Mouse (Mus musculus) myocyte (in vitro differentiated cells): ENCODE results near the gene Caskin1. TPM values are rescaled to one million over a fixed set of nuclear protein-coding genes. Genes with fewer than 3 reads are reported as not detected.

Experiments
- H3K27me3 ChIP-seq: one replicate; pipeline ENCODE4 v1.6.1; 2011; ENCODE audit not compliant: control insufficient read depth, insufficient read depth, insufficient read length
- H3K36me3 ChIP-seq: one replicate; pipeline ENCODE4 v1.6.1; 2011; ENCODE audit not compliant: control insufficient read depth, insufficient read depth
- H3K4me2 ChIP-seq: one replicate; pipeline ENCODE4 v1.6.1; 2011; ENCODE audit warnings: low read depth, control low read depth
- H3K4me3 ChIP-seq: one replicate; pipeline ENCODE4 v1.5.1; 2011; ENCODE audit warnings: mild to moderate bottlenecking, control low read depth, moderate library complexity
- H3K79me2 ChIP-seq: one replicate; pipeline ENCODE4 v1.6.1; 2011; ENCODE audit not compliant: control insufficient read depth, insufficient read depth
- H3ac ChIP-seq: one replicate; pipeline ENCODE4 v1.6.1; 2011; ENCODE audit not compliant: control insufficient read depth, insufficient read length
- CEBPB ChIP-seq: IDR thresholded peaks from 2 replicates; pipeline ENCODE4 v1.6.1; 2011; ENCODE audit warnings: mild to moderate bottlenecking, moderate library complexity; ENCODE audit not compliant: poor library complexity, insufficient read depth, severe bottlenecking
- E2F4 ChIP-seq: IDR thresholded peaks from one replicate; pipeline ENCODE4 v1.6.1; 2011; ENCODE audit warnings: mild to moderate bottlenecking, control low read depth, moderate library complexity; ENCODE audit not compliant: insufficient read depth
- MAX ChIP-seq: IDR thresholded peaks from one replicate; pipeline ENCODE4 v1.6.1; 2011; ENCODE audit warnings: low read depth, mild to moderate bottlenecking, control low read depth
- MYOD1 ChIP-seq, 3 experiments: IDR thresholded peaks; one replicate each; pipeline ENCODE4 v1.6.1; 2011; ENCODE audit warnings: control low read depth in 2 of 3, low read depth in 2 of 3, mild to moderate bottlenecking in 2 of 3, moderate library complexity in 1 of 3; ENCODE audit not compliant: insufficient read length in 2 of 3, control insufficient read depth in 1 of 3
- MYOG ChIP-seq, 3 experiments: IDR thresholded peaks; one replicate each; pipeline ENCODE4 v1.6.1; 2011; ENCODE audit warnings: control low read depth in 2 of 3, low read depth in 2 of 3, mild to moderate bottlenecking in 2 of 3; ENCODE audit not compliant: insufficient read length in 2 of 3, control insufficient read depth in 1 of 3, insufficient read depth in 1 of 3
- POLR2A ChIP-seq: IDR thresholded peaks from one replicate; pipeline ENCODE4 v1.6.1; 2011; ENCODE audit warnings: low read depth, mild to moderate bottlenecking, control low read depth, moderate library complexity; ENCODE audit not compliant: insufficient read length
- POLR2AphosphoS2 ChIP-seq: IDR thresholded peaks from one replicate; pipeline ENCODE4 v1.6.1; 2011; ENCODE audit warnings: low read depth, control low read depth; ENCODE audit not compliant: insufficient read length
- REST ChIP-seq: IDR thresholded peaks from one replicate; pipeline ENCODE4 v1.6.1; 2011; ENCODE audit warnings: mild to moderate bottlenecking, control low read depth, moderate library complexity; ENCODE audit not compliant: insufficient read depth, insufficient read length
- SRF ChIP-seq: IDR thresholded peaks from one replicate; pipeline ENCODE4 v1.6.1; 2011; ENCODE audit warnings: low read depth; ENCODE audit not compliant: control insufficient read depth, insufficient read length
- TCF12 ChIP-seq: IDR thresholded peaks from one replicate; pipeline ENCODE4 v1.6.1; 2011; ENCODE audit warnings: mild to moderate bottlenecking, control low read depth; ENCODE audit not compliant: poor library complexity, insufficient read depth, severe bottlenecking
- TCF3 ChIP-seq: IDR thresholded peaks from one replicate; pipeline ENCODE4 v1.6.1; 2011; ENCODE audit warnings: low read depth, control low read depth; ENCODE audit not compliant: insufficient read length
- USF1 ChIP-seq: IDR thresholded peaks from one replicate; pipeline ENCODE4 v1.6.1; 2011; ENCODE audit warnings: low read depth, mild to moderate bottlenecking, control low read depth, moderate library complexity
- polyA plus RNA-seq: library from polyadenylated mRNA; unstranded; fragments of >200 nt; fragmentation: generic; extraction: Trizol; gene quantifications from one replicate; pipeline ENCODE4 v1.2.1, GENCODE M21; 2012; ENCODE audit warnings: missing spikeins

The Caskin1 gene
- polyA plus RNA-seq, 1 experiment = 0.16 TPM

DNA sequence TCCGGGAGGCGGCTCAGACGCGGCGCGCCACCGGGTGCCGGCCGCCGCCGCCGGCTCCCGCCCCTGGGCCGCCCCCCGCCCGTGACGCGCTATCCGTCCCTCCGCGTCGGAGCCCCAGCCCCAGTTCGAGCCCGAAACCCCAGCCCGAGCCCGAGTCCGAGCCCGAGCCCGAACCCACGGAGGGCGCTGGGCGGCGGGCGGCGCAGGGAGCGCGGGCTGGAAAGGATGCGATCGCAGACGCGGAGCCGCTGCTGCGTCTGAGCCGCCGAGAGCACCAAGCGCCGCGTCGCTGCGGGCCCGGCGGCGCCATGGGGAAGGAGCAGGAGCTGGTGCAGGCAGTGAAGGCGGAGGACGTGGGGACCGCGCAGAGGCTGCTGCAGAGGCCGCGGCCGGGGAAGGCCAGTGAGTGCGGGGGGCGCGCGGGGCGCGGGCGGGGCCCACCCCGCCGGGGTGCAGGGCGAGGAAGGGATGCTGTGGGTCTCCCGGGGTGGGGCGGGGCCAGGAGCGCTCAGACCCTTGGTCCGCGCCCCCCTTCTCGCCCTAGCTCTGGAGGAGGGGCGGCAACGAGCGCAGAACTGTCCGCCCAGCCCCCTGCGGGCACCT lies 362 bp downstream of the Caskin1 start:
- H3K79me2 ChIP-seq = no peaks in the 10 kb centered on the region
- H3ac ChIP-seq = no peak overlapping the region
- H3K36me3 ChIP-seq = no peaks in the 10 kb centered on the region
- no peak overlapping the region for H3K4me3 ChIP-seq
- H3K27me3 ChIP-seq = peaks cover 28% of the 10 kb centered on the region
- H3K4me2 ChIP-seq = peak overlapping the region; percentile 55
- no peak for TF ChIP-seq USF1
- TF ChIP-seq POLR2AphosphoS2 = no peak
- TF ChIP-seq MYOD1 (IDR thresholded peaks at IDR 0.05; ENCODE audit: control insufficient read depth in 1 of 3, insufficient read length in 2 of 3, low read depth in 2 of 3) = no peak
- TF ChIP-seq E2F4 = no peak
- TF ChIP-seq CEBPB = no peak
- TF ChIP-seq TCF3 = no peak
- TF ChIP-seq MYOG (IDR thresholded peaks at IDR 0.05; ENCODE audit: control insufficient read depth in 1 of 3, insufficient read depth in 1 of 3, insufficient read length in 2 of 3, low read depth in 2 of 3) = no peak
- no peak for TF ChIP-seq SRF
- TF ChIP-seq POLR2A = no peak
- no peak for TF ChIP-seq MAX
- TF ChIP-seq TCF12 = no peak
- TF ChIP-seq REST = no peak

DNA sequence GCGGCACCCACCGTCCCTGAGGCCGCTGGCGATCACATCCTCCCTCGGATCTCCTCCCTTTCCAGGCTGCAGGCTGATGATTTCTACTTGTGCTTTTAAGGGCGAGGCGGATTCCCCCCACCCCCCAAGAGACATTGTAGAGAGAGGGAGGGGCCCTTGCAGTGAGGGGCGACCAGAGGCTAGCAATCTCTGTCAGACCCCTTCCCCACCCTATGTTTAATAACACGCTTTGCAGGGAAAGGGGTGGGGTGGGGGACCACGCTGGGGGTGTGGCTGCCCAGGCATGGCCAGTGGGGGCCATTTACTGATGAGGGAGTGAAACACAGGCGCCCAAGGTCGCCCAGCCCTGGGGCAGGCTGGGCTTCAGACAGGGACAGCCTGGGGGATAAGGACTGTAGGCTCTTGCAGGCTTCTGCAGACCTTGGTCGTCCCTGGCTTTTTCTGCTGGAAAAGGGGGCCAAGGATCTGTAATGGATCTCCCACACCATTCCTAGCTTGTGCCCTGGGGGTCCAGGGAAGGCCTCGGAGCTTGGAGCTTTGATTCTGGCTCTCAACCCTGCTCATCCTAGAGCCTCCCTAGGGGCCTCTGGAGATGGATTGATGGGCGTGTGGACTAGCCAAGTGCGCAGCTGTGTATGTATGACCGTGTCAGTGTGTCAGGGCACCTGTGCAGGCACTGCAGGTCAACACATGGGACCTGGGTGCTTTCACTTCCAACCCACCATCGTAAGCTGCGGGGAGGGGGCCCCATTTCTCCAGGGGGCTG lies 1.0 kb downstream of the Caskin1 start:
- H3K27me3 ChIP-seq = peaks cover 28% of the 10 kb centered on the region
- no peak overlapping the region for H3K4me3 ChIP-seq
- H3ac ChIP-seq = no peak overlapping the region
- TF ChIP-seq CEBPB = no peak
- no peak for TF ChIP-seq E2F4
- TF ChIP-seq SRF = no peak
- no peak for TF ChIP-seq MYOG (IDR thresholded peaks at IDR 0.05; ENCODE audit: control insufficient read depth in 1 of 3, insufficient read depth in 1 of 3, insufficient read length in 2 of 3, low read depth in 2 of 3)
- TF ChIP-seq TCF12 = no peak
- no peak for TF ChIP-seq REST
- TF ChIP-seq USF1 = no peak
- no peak for TF ChIP-seq POLR2AphosphoS2
- no peak for TF ChIP-seq POLR2A
- no peak for TF ChIP-seq MAX
- TF ChIP-seq TCF3 = no peak
- TF ChIP-seq MYOD1 (IDR thresholded peaks at IDR 0.05; ENCODE audit: control insufficient read depth in 1 of 3, insufficient read length in 2 of 3, low read depth in 2 of 3) = no peak
- peak overlapping the region; percentile 55 for H3K4me2 ChIP-seq
- no peaks in the 10 kb centered on the region for H3K36me3 ChIP-seq
- H3K79me2 ChIP-seq = no peaks in the 10 kb centered on the region

DNA sequence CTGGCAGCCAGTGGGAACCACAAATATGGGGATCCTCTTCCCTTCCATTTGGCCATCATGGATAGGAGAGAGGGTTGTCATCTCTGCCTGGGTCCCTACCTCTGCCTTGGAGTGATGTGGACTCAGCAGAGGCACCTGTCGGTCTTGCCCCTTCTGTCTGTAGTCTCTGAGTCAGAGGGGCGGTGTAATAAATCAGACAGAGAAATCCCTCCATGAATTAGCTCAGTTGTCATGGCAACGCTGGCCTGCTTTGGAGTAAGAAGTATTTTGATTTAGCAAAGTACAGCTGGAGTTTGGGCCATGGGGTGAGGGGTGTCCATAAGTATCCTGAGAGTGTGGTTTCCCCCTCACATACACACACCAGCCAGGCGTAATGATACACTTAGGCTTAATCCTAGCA lies 2.0 kb downstream of the Caskin1 start:
- H3K4me3 ChIP-seq = no peak overlapping the region
- no peak for TF ChIP-seq POLR2A
- no peak for TF ChIP-seq MAX
- TF ChIP-seq USF1 = no peak
- TF ChIP-seq TCF3 = no peak
- no peak for TF ChIP-seq SRF
- TF ChIP-seq TCF12 = no peak
- no peak for TF ChIP-seq POLR2AphosphoS2
- no peak for TF ChIP-seq MYOD1 (IDR thresholded peaks at IDR 0.05; ENCODE audit: control insufficient read depth in 1 of 3, insufficient read length in 2 of 3, low read depth in 2 of 3)
- TF ChIP-seq REST = no peak
- no peak for TF ChIP-seq E2F4
- TF ChIP-seq MYOG (IDR thresholded peaks at IDR 0.05; ENCODE audit: control insufficient read depth in 1 of 3, insufficient read depth in 1 of 3, insufficient read length in 2 of 3, low read depth in 2 of 3) = no peak
- no peak for TF ChIP-seq CEBPB

GRCm38 (mm10) chr17:24494627-24495335 lies 6.4 kb downstream of the Caskin1 start:
- Histone ChIP-seq H3K36me3 (no peaks in the 10 kb centered on the region), H3K27me3 (peaks cover 34% of the 10 kb centered on the region), H3ac (no peak overlapping the region), H3K4me2 (no peak overlapping the region), H3K79me2 (no peaks in the 10 kb centered on the region), H3K4me3 (no peak overlapping the region)
- TF ChIP-seq MYOD1 (IDR thresholded peaks at IDR 0.05; ENCODE audit: control insufficient read depth in 1 of 3, insufficient read length in 2 of 3, low read depth in 2 of 3) (no peak), CEBPB (no peak), TCF3 (no peak), E2F4 (no peak), TCF12 (no peak), SRF (no peak), MAX (no peak), REST (no peak)

More for the DNA sequence above, 2.0 kb downstream of the Caskin1 start:
- Histone ChIP-seq H3K27me3 (peaks cover 28% of the 10 kb centered on the region), H3K79me2 (no peaks in the 10 kb centered on the region), H3K4me2 (no peak overlapping the region), H3ac (no peak overlapping the region), H3K36me3 (no peaks in the 10 kb centered on the region)
